Mouse (Mus musculus) embryonic facial prominence, embryonic 10.5 days (tissue): Measurements from ENCODE around the gene Sgta. TPM values are rescaled to one million over a fixed set of nuclear protein-coding genes. Genes with fewer than 3 reads are reported as not detected.

Experiments used
- DNase-seq: peaks from one replicate; pipeline ENCODE4 v3.0.0-alpha.2; 2017; ENCODE audit warnings: low spot score
- H3K27ac ChIP-seq: fragments of 300-500 bp; sonication (generic); replicated peaks from 2 replicates; pipeline ENCODE4 v1.5.1; 2016; ENCODE audit warnings: mild to moderate bottlenecking
- H3K27me3 ChIP-seq: fragments of 300-500 bp; sonication (generic); replicated peaks from 2 replicates; pipeline ENCODE4 v1.6.1; 2016; ENCODE audit warnings: low read depth, mild to moderate bottlenecking; ENCODE audit not compliant: poor library complexity, severe bottlenecking
- H3K36me3 ChIP-seq: fragments of 300-500 bp; sonication (generic); replicated peaks from 2 replicates; pipeline ENCODE4 v1.6.1; 2016; ENCODE audit warnings: mild to moderate bottlenecking, moderate library complexity
- H3K4me1 ChIP-seq: fragments of 300-500 bp; sonication (generic); 2 replicates; pipeline ENCODE4 v1.6.1; 2016
- H3K4me3 ChIP-seq: fragments of 300-500 bp; sonication (generic); 2 replicates; pipeline ENCODE4 v1.5.1; 2016; ENCODE audit warnings: mild to moderate bottlenecking, moderate library complexity
- H3K9me3 ChIP-seq: fragments of 300-500 bp; sonication (generic); 2 replicates; pipeline ENCODE4 v1.6.1; 2016; ENCODE audit warnings: mild to moderate bottlenecking
- WGBS: fragments of 180-500 bp; shearing (Covaris S2); methylation state at CpG from one replicate; pipeline ENCODE4 v1.1.7; 2016; 5-methylcytosine and 5-hydroxymethylcytosine counted together
- polyA plus RNA-seq: library from polyadenylated mRNA; unstranded; fragments of >200 nt; fragmentation: Nextera tagmentation; extraction: Ambion mirVana; gene quantifications from 2 replicates; pipeline ENCODE4 v1.2.1, GENCODE M21; 2016

Gene Sgta
- polyA plus RNA-seq, 1 experiment from 2014 or later: 289 TPM

DNA sequence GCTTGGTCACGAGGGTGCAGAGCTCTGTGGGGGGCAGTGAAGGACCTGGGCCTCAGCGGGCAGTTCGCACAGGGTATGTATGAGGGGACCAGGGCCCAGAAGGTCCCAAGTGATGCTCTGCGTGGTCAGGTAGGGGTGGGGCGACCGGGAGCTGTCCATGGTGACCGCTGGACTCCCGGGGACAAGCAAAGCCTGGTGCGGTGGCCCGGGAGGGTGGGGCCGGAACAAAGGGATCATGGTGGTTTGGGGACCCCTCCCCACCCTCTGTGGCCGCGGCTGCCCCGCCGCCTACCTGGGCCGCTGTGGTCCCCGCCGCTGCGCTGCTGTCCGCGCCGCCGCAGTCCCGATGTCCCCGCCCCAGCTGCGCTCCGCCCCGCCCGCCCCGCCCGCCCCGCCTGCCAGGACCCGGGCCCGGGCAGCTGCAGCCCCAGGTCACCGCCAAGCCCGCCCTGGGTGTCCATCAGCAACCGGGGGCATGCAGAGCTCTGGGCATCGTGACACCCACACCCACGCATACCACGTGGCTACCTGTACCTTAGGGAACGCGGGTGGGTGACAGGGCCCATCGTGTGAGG is 34.8 kb downstream of the Sgta start:
- peaks cover 3% of the 10 kb centered on the region; the same call in 1 of the 2 replicates for H3K36me3 ChIP-seq
- H3K27me3 ChIP-seq: peaks cover 63% of the 10 kb centered on the region
- peaks cover 16% of the 10 kb centered on the region for H3K4me1 ChIP-seq
- WGBS: 2% methylated on average over 43 of the region's 43 CpGs
- H3K27ac ChIP-seq: peak overlapping the region; percentile 32
- H3K9me3 ChIP-seq: no peaks in the 10 kb centered on the region
- peak overlapping the region; percentile 57 for H3K4me3 ChIP-seq
- peak; percentile 57 for DNase-seq

DNA sequence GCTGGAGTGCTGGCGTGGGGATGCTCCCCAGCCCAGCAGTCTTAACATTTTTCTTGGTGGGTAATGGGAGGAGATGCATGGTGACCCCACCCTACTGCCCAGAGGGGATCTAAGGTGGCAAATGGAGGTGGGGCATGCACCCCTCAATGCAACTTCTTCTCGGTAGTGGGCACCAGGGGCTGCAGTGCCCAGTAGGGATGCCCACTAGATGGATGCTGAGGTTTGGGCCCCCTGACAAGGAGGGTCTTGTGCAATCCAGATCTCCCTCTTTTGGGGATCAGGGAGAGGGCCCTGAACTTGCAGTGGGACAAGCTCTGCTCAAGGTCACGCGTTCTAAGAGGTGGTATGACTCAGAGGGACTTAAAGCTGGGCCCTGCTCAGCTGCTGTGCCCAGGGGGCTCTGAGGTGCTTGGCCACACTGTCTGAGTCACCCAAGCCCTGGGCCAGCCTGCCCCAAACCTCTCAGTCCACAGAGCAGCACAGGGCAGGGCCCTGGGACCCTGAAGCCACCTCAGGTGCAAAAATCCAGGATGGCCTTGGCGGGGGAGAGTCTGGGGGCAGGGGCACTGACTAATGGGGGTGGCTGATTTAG is 35.5 kb downstream of the Sgta start:
- peaks cover 63% of the 10 kb centered on the region for H3K27me3 ChIP-seq
- WGBS: 68% methylated on average over 5 of the region's 5 CpGs
- no peaks in the 10 kb centered on the region for H3K9me3 ChIP-seq
- H3K4me3 ChIP-seq: peak overlapping the region; percentile 57
- peak overlapping the region; percentile 32; the same call in 1 of the 2 replicates for H3K27ac ChIP-seq
- DNase-seq: no peak
- peaks cover 20% of the 10 kb centered on the region for H3K4me1 ChIP-seq
- no peaks in the 10 kb centered on the region for H3K36me3 ChIP-seq

DNA sequence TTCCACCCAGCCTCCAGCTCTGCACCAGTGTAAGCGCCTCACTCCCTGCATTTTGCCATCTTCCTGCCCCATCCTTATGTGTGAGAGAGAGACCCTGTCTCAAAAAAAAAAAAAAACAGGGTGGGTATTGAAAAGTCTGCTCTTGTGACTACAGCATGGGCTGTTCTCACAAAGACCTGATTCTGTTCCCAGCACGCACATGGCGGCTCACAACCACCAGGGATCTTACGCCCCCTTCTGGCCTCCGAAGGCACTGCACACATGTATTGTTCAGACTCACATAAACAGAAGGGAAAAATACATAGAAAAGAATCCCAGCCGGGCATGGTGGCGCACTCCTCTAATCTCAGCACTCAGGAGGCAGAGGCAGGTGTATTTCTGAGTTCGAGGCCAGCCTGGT is 37.2 kb downstream of the Sgta start:
- DNase-seq: no peak
- H3K27ac ChIP-seq: no peak overlapping the region
- no peaks in the 10 kb centered on the region for H3K36me3 ChIP-seq
- H3K4me1 ChIP-seq: peaks cover 22% of the 10 kb centered on the region
- no peak overlapping the region for H3K4me3 ChIP-seq
- 63% methylated on average over 8 of the region's 8 CpGs for WGBS
- peaks cover 63% of the 10 kb centered on the region for H3K27me3 ChIP-seq
- no peaks in the 10 kb centered on the region for H3K9me3 ChIP-seq

DNA sequence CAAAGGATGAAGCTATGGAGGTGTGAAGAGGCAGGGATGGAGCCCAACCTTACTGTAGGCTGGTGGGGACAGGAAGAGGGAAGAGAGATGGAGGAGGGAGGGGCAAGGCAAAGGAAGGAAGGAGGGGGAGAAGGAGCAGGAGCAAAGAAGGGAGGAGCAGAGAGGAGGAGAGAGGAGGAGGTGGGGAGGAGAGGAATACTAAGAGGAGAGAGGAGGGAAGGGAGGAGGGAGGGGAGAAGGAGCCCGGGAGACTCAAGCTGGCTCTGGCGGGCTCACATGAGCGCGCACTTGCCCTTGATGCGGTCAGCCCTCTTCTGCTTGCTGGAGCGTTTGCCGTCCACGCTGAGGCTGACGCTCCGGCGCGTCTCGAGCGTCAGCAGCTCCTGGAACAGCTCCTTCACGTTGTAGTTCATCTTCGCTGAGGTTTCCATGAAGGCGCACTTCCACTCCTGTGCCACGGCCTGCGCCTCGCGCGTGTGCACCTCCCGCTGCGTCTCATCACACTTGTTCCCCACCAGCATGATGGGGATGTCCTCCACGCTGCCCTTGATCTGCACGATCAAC is 38.4 kb downstream of the Sgta start:
- DNase-seq: no peak
- H3K27ac ChIP-seq: no peak overlapping the region
- no peaks in the 10 kb centered on the region for H3K9me3 ChIP-seq
- 13% methylated on average over 26 of the region's 26 CpGs for WGBS
- no peaks in the 10 kb centered on the region for H3K36me3 ChIP-seq
- peaks cover 22% of the 10 kb centered on the region for H3K4me1 ChIP-seq
- H3K4me3 ChIP-seq: peak overlapping the region; percentile 21; the same call in 1 of the 2 replicates
- H3K27me3 ChIP-seq: peaks cover 63% of the 10 kb centered on the region

DNA sequence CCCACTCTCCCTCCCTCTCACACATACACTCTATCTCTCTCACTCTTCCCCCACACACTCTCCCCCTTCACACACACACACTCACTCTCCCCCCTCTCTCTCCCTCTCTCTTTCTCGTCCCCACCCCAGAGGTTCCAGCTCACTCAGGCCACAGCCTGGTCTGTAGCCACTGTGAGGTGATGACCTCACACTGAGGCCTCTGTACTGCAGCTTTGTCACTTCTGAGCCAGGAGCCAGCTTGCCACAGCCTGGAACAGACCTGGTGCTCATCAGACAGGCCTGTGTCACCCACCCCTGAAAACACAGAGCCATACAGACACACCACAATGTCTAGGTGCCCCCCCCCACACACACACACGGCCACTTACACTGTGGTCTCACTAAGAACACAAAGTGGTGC is 39.8 kb downstream of the Sgta start:
- H3K27me3 ChIP-seq: peaks cover 49% of the 10 kb centered on the region

DNA sequence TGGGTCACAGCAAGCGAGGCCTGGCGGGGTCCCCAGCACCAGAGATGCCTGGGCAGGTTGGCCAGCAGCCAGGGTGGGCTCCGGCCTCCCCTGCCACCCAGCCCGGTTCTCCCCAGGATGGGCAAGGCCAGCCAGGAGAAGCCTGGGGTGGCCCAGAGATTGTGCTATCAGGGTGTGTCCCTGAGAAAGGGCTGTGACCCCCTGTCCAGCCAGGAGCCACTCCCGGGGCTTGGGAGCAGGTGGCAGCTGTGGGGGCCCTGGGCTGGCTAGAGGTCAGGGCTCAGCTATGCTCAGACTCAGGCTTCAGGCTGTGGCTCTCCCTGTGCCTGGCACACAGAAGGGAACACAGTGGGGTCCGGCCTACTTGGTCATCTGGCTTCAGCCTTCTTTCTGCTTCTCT is 40.3 kb downstream of the Sgta start:
- WGBS: 78% methylated on average over 6 of the region's 6 CpGs
- DNase-seq: no peak
- Histone ChIP-seq H3K4me3 (no peak overlapping the region), H3K27ac (peak overlapping the region; percentile 19; the same call in 1 of the 2 replicates), H3K27me3 (peaks cover 44% of the 10 kb centered on the region), H3K36me3 (no peaks in the 10 kb centered on the region), H3K9me3 (no peaks in the 10 kb centered on the region), H3K4me1 (peaks cover 19% of the 10 kb centered on the region)

More for the DNA sequence above, 39.8 kb downstream of the Sgta start:
- no peak for DNase-seq
- no peaks in the 10 kb centered on the region for H3K9me3 ChIP-seq
- no peak overlapping the region for H3K4me3 ChIP-seq
- peaks cover 19% of the 10 kb centered on the region for H3K4me1 ChIP-seq
- WGBS: 71% methylated on average over 2 of the region's 2 CpGs
- no peak overlapping the region for H3K27ac ChIP-seq
- H3K36me3 ChIP-seq: no peaks in the 10 kb centered on the region

DNA sequence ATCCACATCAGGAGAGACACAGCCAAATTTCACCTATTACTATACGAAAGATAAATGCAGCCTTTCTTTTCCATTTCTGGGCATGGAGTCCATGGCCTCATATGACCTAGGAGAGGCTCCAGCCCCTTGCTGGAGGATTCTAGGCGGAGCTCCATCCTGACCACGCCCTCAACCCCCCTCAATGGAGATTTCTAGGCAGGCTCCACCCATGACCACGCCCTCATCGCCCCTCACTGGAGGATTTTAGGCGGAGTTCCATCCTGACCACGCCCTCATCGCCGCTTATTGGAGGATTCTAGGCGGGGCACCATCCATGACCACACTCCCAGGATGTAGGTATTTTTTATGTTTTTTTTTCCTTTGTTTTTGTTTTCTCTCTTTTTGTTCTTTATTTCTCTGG is 41.7 kb downstream of the Sgta start:
- no peaks in the 10 kb centered on the region for H3K36me3 ChIP-seq
- WGBS: 42% methylated on average over 10 of the region's 10 CpGs
- peak; percentile 53 for DNase-seq

DNA sequence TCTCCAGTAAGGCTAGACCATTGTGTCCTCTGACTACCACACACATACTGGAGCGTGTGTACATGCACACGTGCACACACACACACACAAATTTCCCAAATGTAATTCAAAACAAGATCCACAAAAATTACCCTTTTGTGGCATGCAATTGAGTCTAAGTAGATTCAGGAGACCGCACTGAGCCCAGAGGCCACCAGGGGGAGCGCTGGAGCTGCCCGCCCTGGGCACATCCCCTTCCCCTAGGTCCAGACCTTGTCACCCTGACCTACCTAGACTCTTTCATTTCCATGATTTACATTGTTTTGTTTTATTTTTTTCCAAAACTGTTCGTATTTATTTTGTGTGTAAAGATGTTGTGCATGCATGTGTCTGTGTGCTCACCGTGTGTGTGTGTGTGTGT is 43.3 kb downstream of the Sgta start:
- 10% methylated on average over 7 of the region's 7 CpGs for WGBS

More for the DNA sequence above, 41.7 kb downstream of the Sgta start:
- H3K9me3 ChIP-seq: no peaks in the 10 kb centered on the region
- H3K27me3 ChIP-seq: peaks cover 36% of the 10 kb centered on the region
- no peak overlapping the region for H3K4me3 ChIP-seq
- H3K4me1 ChIP-seq: peaks cover 29% of the 10 kb centered on the region
- H3K27ac ChIP-seq: no peak overlapping the region

DNA sequence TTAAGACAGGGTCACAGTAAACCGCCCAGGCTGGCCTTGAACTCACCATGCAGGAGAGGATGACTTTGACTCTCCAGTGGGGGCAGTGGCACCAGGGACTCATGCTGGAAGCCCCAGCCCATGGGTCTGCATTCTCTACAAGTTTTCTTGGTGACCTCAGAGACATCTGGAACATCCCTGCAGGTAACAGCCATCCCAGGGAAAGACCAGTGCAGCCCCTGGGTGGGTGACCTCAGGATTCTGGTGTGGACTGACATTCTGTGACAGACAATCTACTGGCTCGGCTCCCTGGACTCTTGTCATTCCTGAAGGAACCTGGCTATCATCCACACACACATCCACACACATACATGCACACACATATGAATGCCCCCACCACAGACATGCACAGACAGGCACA is 44.3 kb downstream of the Sgta start:
- Histone ChIP-seq H3K4me1 (peaks cover 23% of the 10 kb centered on the region), H3K27me3 (peaks cover 15% of the 10 kb centered on the region), H3K9me3 (no peaks in the 10 kb centered on the region), H3K36me3 (no peaks in the 10 kb centered on the region), H3K27ac (no peak overlapping the region), H3K4me3 (no peak overlapping the region)
- 94% methylated on average over 2 of the region's 2 CpGs for WGBS
- no peak for DNase-seq

More for the DNA sequence above, 43.3 kb downstream of the Sgta start:
- DNase-seq: peak; percentile 78
- Histone ChIP-seq H3K36me3 (no peaks in the 10 kb centered on the region), H3K4me1 (peaks cover 25% of the 10 kb centered on the region), H3K4me3 (no peak overlapping the region), H3K27me3 (peaks cover 25% of the 10 kb centered on the region), H3K27ac (no peak overlapping the region), H3K9me3 (no peaks in the 10 kb centered on the region)

DNA sequence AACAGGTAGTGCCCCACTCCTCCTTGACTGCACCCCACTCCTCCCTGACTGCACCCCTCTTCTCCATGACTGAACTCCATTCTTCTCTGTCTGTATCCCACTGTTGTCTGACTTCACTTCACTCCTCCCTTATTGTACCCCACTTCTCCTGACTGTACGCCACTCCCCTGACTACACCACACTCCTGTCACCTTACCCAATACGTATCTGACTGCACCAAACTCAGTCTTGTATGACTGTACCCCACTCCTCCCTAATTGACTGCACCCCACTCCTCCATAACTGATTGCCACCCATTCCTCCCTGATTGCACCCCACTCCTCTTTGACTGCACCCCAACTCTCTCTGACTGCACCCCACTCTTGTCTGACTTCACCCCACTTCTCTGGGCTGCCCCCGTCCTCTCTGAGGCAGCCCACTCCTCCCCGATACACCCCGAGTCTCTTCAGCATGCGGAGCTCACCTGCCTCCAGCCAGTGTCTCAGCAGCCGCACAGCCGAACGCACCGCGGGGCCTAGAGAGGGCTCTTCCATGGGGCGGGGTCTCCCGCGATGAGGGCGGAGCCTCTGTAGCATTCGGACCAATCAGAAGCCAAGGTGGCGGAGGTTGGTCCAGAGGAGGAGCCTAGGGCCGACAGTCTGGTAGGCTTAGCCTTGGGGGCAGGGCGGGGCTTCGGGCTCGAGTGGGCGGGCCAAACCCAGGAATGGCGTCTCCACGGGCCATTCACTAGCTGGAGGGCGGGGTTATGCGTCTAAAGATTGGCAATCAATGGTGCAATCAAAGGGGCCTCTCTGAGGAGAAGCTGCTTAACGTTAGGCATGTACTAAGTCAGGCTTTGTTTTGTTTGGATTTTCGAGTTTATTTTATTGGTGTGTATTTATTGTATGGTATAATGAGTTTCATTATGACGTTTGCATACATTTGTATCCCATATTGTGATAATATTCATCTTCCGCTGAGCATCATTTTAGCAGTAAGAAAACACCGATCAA is 45.3 kb downstream of the Sgta start, which contains the start of gene Gng7:
TSS of gene Gng7 (minus strand) at position 553 of the 992 bp plus-strand sequence.
- H3K4me3 ChIP-seq: peak within 1 kb of the TSS; percentile 55
- peak within 1 kb of the TSS; percentile 57; the same call in 1 of the 2 replicates for H3K27ac ChIP-seq
- 10% methylated on average over 31 of the region's 31 CpGs for WGBS
- no peaks in the 10 kb centered on the region for H3K36me3 ChIP-seq
- peak; percentile 99 for DNase-seq
- H3K9me3 ChIP-seq: no peaks in the 10 kb centered on the region
- peaks cover 21% of the 10 kb centered on the region for H3K4me1 ChIP-seq
- peaks cover 12% of the 10 kb centered on the region; the same call in 1 of the 2 replicates for H3K27me3 ChIP-seq

DNA sequence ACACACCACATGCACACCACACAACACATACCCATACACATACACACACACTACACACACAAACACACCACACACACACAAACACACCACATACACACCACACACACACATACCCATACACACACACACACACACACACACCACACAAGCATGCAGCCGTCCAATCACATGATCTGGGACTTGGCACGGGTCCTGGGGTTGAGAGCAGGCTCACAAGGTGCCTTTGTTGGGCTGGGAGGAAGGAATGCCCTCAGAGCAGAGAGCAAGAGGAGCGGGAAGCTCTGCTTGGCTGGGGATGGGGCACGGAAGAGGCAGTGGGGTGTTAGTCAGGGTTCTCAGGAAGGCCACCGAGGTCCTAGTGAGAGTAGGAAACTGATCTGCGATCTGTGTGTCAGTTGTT is 49.1 kb downstream of the Sgta start:
- H3K9me3 ChIP-seq: no peaks in the 10 kb centered on the region
- H3K27ac ChIP-seq: no peak overlapping the region
- H3K36me3 ChIP-seq: no peaks in the 10 kb centered on the region
- 67% methylated on average over 6 of the region's 6 CpGs for WGBS
- H3K27me3 ChIP-seq: peaks cover 12% of the 10 kb centered on the region; the same call in 1 of the 2 replicates
- no peak overlapping the region for H3K4me3 ChIP-seq
- no peak for DNase-seq
- peaks cover 18% of the 10 kb centered on the region for H3K4me1 ChIP-seq

DNA sequence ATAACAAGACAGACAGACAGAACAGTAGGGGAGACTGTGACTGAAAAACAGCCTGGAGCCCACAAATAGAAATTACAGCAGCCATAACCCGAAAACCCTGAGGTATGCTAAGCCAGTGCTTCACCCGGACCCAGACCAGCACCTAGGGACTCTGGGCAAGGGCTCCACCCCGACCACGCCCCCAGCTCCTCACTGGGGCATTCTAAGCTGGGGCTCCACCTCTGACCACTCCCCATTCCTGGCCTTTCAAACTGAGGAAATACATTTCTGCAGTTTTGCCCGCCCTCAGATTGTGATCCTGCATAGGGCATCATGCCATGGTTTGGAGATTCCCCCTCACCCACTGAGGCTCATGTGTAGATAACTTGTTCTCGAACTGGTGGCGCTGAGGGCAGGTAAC is 52.7 kb downstream of the Sgta start:
- Histone ChIP-seq H3K4me3 (no peak overlapping the region), H3K27ac (no peak overlapping the region), H3K4me1 (no peaks in the 10 kb centered on the region), H3K9me3 (no peaks in the 10 kb centered on the region), H3K27me3 (0 out of 2 replicates have a peak, but pooled peaks cover under 1% of the 10 kb centered on the region), H3K36me3 (no peaks in the 10 kb centered on the region)
- DNase-seq: no peak
- 32% methylated on average over 7 of the region's 7 CpGs for WGBS
